Mouse (Mus musculus): ENCODE measurements around the gene Exog.

DNA sequence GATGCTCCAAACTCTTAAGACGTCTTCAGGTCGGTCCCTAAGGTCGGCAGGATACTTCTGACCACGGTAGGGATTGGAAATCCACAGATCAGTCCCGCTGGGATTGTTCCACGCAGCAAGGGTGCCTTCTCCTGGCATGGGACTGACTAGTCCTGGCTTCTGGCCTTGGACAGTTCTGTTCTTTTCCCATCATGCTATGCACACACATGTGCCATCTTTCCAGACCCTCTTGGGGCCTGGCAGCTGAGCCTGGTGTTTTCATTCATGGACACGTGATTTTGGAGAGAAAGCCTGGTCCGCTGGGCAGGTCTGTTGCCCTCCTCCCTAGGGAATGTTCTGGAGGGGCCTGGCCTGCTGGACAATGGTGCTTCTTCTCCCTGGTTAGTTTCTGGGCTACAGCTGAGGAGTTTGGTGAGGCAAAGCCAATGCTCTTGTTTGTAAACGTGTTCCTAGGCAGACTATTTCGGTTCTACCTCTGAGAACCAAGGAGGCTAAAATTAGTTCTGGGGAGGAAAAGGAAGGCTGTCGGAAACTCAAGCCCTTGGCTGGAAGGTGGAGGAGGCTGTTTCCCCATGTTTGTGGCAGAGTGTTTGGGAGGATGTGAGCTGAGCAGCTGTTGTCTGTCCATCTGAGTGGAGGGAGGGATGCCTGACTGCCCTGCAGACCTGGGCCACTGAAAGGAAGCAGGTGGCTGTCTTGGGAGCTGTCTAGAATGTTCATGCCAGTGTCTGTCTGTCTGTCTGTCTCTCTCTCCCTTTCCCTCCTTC is 35.7 kb upstream of the Exog start:
- TF ChIP-seq CTCF (IDR thresholded peaks at IDR 0.05; ENCODE audit: insufficient read depth, low read length) = no peak
- TF ChIP-seq POLR2A (IDR thresholded peaks at IDR 0.05; ENCODE audit: borderline replicate concordance, extremely low read depth, low read depth, low read length) = no peak

Data from lung, adult 2 months (tissue).